Mouse (Mus musculus): ENCODE measurements at regions not wholly inside any gene's neighbourhood (a gene's known extent, or its start where the extent isn't known, plus 50 kb on each side); places are given as distances from the start of the nearest gene placed in this dataset.

DNA sequence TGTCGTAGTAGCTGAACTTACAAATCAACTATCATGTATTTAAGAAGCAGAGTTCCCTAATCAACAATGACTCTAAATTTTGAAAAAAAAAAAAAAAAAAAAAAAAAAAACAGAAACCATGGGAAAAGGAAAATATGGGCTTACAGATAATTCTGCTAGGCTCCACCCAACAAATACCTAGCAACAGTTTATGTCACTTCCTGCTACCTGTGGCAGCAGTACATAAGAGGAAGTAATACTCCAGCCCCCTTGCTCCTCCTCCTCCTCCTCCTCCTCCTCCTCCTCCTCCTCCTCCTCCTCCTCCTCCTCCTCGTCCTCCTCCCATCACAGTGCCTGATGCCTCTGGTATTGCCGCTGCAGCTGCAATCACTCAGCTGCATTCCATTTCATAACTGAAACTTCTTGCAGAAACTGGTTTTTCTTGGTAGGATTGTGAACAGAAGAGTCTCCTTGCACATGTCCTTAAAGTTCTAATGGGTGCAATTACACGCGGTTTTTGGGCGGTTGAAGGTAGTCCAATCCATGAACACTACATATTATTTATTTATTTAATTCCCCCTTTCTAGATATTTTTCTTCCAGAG, 89.6 kb downstream of the Plk2 start:
- no peak for TF ChIP-seq CTCF (IDR thresholded peaks at IDR 0.05 in 2 of 3, conservative IDR thresholded peaks at IDR 0.05 in 1 of 3; ENCODE audit: control insufficient read depth in 1 of 3, insufficient read depth in 1 of 3, low read depth in 2 of 3, low read length in 3 of 3, poor library complexity in 1 of 3, severe bottlenecking in 1 of 3)
- TF ChIP-seq GATA1 (IDR thresholded peaks at IDR 0.05; ENCODE audit: low read depth, low read length) = no peak
- TF ChIP-seq HCFC1 (IDR thresholded peaks at IDR 0.05; ENCODE audit: low read depth, low read length) = no peak
- TF ChIP-seq ETS1 (IDR thresholded peaks at IDR 0.05; ENCODE audit: low read depth, low read length) = no peak
- no peak for TF ChIP-seq ZNF384 (IDR thresholded peaks at IDR 0.05; ENCODE audit: low read depth, low read length)
- TF ChIP-seq RCOR1 (IDR thresholded peaks at IDR 0.05; ENCODE audit: low read depth, low read length) = no peak
- no peak for TF ChIP-seq MAX (IDR thresholded peaks at IDR 0.05; ENCODE audit: low read length)
- TF ChIP-seq KAT2A (conservative IDR thresholded peaks at IDR 0.05; ENCODE audit: low read depth, low read length) = no peak
- no peak for TF ChIP-seq POLR2A (IDR thresholded peaks at IDR 0.05; ENCODE audit: control insufficient read depth in 1 of 2, insufficient read depth in 1 of 2, low read depth in 1 of 2, low read length in 2 of 2, poor library complexity in 1 of 2)
- no peak for TF ChIP-seq EP300 (IDR thresholded peaks at IDR 0.05; ENCODE audit: low read depth in 1 of 2, low read length in 2 of 2)
- no peak for TF ChIP-seq RAD21 (IDR thresholded peaks at IDR 0.05; ENCODE audit: low read depth, low read length)
- no peak for TF ChIP-seq CHD2 (IDR thresholded peaks at IDR 0.05; ENCODE audit: low read length)
- TF ChIP-seq SIN3A (IDR thresholded peaks at IDR 0.05; ENCODE audit: low read length) = no peak
- TF ChIP-seq NELFE (IDR thresholded peaks at IDR 0.05; ENCODE audit: low read depth, low read length) = no peak
